Mouse (Mus musculus) neutrophil, adult 59 days (primary cell): Measurements from ENCODE around the gene Gpr165. TPM values are rescaled to one million over a fixed set of nuclear protein-coding genes. Genes with fewer than 3 reads are reported as not detected.

Experiments
- total RNA-seq, 2 experiments: library from RNA; stranded (reverse); gene quantifications; 1 replicate in 1 of 2; 2 replicates in 1 of 2; pipeline ENCODE4 v1.2.4; 2023

Gene Gpr165
- not detected for total RNA-seq

GRCm38 (mm10) chrX:96712907-96713774, at the start of gene Gpr165:
TSS of gene Gpr165 (plus strand) at chrX:96713441.

